ENCODE assay signal across 12 mouse cellular contexts in genomic region chr15:79051461-79052360, GRCm38 (mm10). TPM values are rescaled to one million over a fixed set of nuclear protein-coding genes. Genes with fewer than 3 reads are reported as not detected.
DNase-seq lines count a peak whose midpoint lies in the region; ATAC-seq and TF ChIP-seq lines count a peak whose summit lies in the region.
"Had no signal": no experiment of that assay in that cellular context is flagged by ENCODE, and none has a peak within 500 bp of the region (broad histone marks: within the 10 kb centered on the region; RNA-seq: fewer than 3 reads in every experiment).

No protein-coding gene starts in this region.

- H3K9me3 ChIP-seq in intestine, embryonic 14.5 days (ENCODE audit: control insufficient read depth, low read length), result no peaks in the 10 kb centered on the region
- no peaks in the 10 kb centered on the region for H3K9me3 ChIP-seq in limb, embryonic 14.5 days (ENCODE audit: control insufficient read depth, low read length)
- no peaks in the 10 kb centered on the region for H3K9me3 ChIP-seq in hindbrain, embryonic 10.5 days
- H3K9me3 ChIP-seq: neural tube, embryonic 13.5 days had no signal

- H3K4me1 ChIP-seq in intestine, embryonic 14.5 days (replicated peaks; ENCODE audit: control insufficient read depth, insufficient read depth, low read length), result peaks cover 10% of the 10 kb centered on the region; the same call in 1 of the 2 replicates
- H3K4me1 ChIP-seq in limb, embryonic 14.5 days (ENCODE audit: control insufficient read depth, insufficient read depth, low read length), result no peaks in the 10 kb centered on the region
- H3K4me1 ChIP-seq in hindbrain, embryonic 10.5 days (replicated peaks), result peaks cover 23% of the 10 kb centered on the region

- H3ac ChIP-seq in myocyte (ENCODE audit: control insufficient read depth, insufficient read length), result no peak overlapping the region

- ATAC-seq in intestine, embryonic 14.5 days (replicated peaks; ENCODE audit: low FRiP score, low TSS enrichment, low read depth), result peak; percentile 72
- ATAC-seq in limb, embryonic 14.5 days (ENCODE audit: low FRiP score, low read depth), result no peak

- peak overlapping the region; percentile 29 for H3K27ac ChIP-seq in intestine, embryonic 14.5 days (ENCODE audit: low read depth)
- H3K27ac ChIP-seq in limb, embryonic 14.5 days (replicated peaks; ENCODE audit: low read depth, low read length), result 0 out of 2 replicates have a peak overlapping the region, but pooled peaks have one; percentile 33
- H3K27ac ChIP-seq in hindbrain, embryonic 10.5 days, result no peak overlapping the region
- H3K27ac ChIP-seq: left cerebral cortex, adult 2 months; neural tube, embryonic 13.5 days had no signal

- no peak for TF ChIP-seq POLR2A in limb, embryonic 14.5 days (IDR thresholded peaks at IDR 0.05; ENCODE audit: borderline replicate concordance, extremely low read depth, insufficient read depth, insufficient read length)
- no peak for TF ChIP-seq POLR2A in myocyte (IDR thresholded peaks at IDR 0.05; ENCODE audit: insufficient read length, low read depth)

- DNase-seq in gastrocnemius, adult 18-20 months (ENCODE audit: low spot score), result peak; percentile 21
- DNase-seq in gastrocnemius, adult 8-10 months (ENCODE audit: low spot score in 2 of 2), result no peak
- peak; percentile 60 for DNase-seq in intestine, embryonic 14.5 days (ENCODE audit: low spot score)
- no peak for DNase-seq in limb, embryonic 14.5 days (ENCODE audit: low spot score)
- no peak for DNase-seq in left cerebral cortex, postnatal 4 days
- no peak for DNase-seq in ovary, adult 18-20 months (ENCODE audit: low spot score)
- DNase-seq in hindbrain, embryonic 10.5 days (ENCODE audit: low spot score), result no peak
- DNase-seq: thymus, adult 2 months had no signal

- no peak overlapping the region for H3K4me3 ChIP-seq in intestine, embryonic 14.5 days (ENCODE audit: low read depth, low read length)
- H3K4me3 ChIP-seq in limb, embryonic 14.5 days (replicated peaks; ENCODE audit: low read length), result no peak overlapping the region
- H3K4me3 ChIP-seq in myocyte, result no peak overlapping the region
- H3K4me3 ChIP-seq in hindbrain, embryonic 10.5 days, result no peak overlapping the region
- H3K4me3 ChIP-seq: left cerebral cortex, adult 2 months; neural tube, embryonic 13.5 days had no signal

- H3K9ac ChIP-seq in intestine, embryonic 14.5 days (ENCODE audit: low read length), result no peak overlapping the region
- no peak overlapping the region for H3K9ac ChIP-seq in limb, embryonic 14.5 days (ENCODE audit: low read depth, low read length, severe bottlenecking)
- H3K9ac ChIP-seq: neural tube, embryonic 13.5 days had no signal

- H3K4me2 ChIP-seq in intestine, embryonic 14.5 days (ENCODE audit: low read length), result no peak overlapping the region
- no peak overlapping the region for H3K4me2 ChIP-seq in limb, embryonic 14.5 days (replicated peaks; ENCODE audit: low read depth, low read length, severe bottlenecking)
- H3K4me2 ChIP-seq in myocyte (ENCODE audit: low read depth), result no peak overlapping the region
- H3K4me2 ChIP-seq: neural tube, embryonic 13.5 days had no signal

- H3K79me2 ChIP-seq in myocyte (ENCODE audit: control insufficient read depth, insufficient read depth), result no peaks in the 10 kb centered on the region

- WGBS in intestine, embryonic 14.5 days, result 60% methylated on average over 13 of the region's 13 CpGs
- WGBS in limb, embryonic 14.5 days, result 70% methylated on average over 13 of the region's 13 CpGs
- 74% methylated on average over 13 of the region's 13 CpGs for WGBS in hindbrain, embryonic 10.5 days

- intact Hi-C loops in left cerebral cortex, postnatal 4 days (cut with DNase I), result no loop called here

- H3K27me3 ChIP-seq in intestine, embryonic 14.5 days (replicated peaks; ENCODE audit: control insufficient read depth, insufficient read depth, low read length), result no peaks in the 10 kb centered on the region
- no peaks in the 10 kb centered on the region for H3K27me3 ChIP-seq in limb, embryonic 14.5 days (ENCODE audit: control insufficient read depth, insufficient read depth, low read length)
- H3K27me3 ChIP-seq in myocyte (ENCODE audit: control insufficient read depth, insufficient read depth, insufficient read length), result no peaks in the 10 kb centered on the region
- H3K27me3 ChIP-seq in hindbrain, embryonic 10.5 days (ENCODE audit: insufficient read depth, poor library complexity, severe bottlenecking), result peaks cover 13% of the 10 kb centered on the region
- H3K27me3 ChIP-seq: neural tube, embryonic 13.5 days had no signal

- H3K36me3 ChIP-seq in intestine, embryonic 14.5 days (ENCODE audit: control insufficient read depth, insufficient read depth, low read length), result peaks cover 37% of the 10 kb centered on the region
- H3K36me3 ChIP-seq in limb, embryonic 14.5 days (ENCODE audit: control insufficient read depth, insufficient read depth, low read length), result peaks cover 45% of the 10 kb centered on the region
- peaks cover 26% of the 10 kb centered on the region for H3K36me3 ChIP-seq in myocyte (ENCODE audit: control insufficient read depth, insufficient read depth)
- H3K36me3 ChIP-seq in hindbrain, embryonic 10.5 days, result peaks cover 49% of the 10 kb centered on the region

TF ChIP-seq in myocyte, 11 proteins besides CTCF, POLR2A, EP300 and RAD21:
- TF ChIP-seq POLR2AphosphoS2 (IDR thresholded peaks at IDR 0.05; ENCODE audit: insufficient read length, low read depth) (peak; percentile 82), TCF3 (IDR thresholded peaks at IDR 0.05; ENCODE audit: insufficient read length, low read depth) (no peak)

RNA-seq across cellular contexts. Expression of gene Galr3, which starts 10.0 kb away (rescaled TPM):
- total RNA-seq in gastrocnemius, adult 18-20 months (2021), result not detected
- not detected for total RNA-seq in gastrocnemius, adult 8-10 months (2022)
- 1.0 and 1.1 TPM in 2 replicates for polyA plus RNA-seq in intestine, embryonic 14.5 days (2014; fragmentation: Nextera tagmentation; extraction: Ambion mirVana)
- polyA plus RNA-seq in limb, embryonic 14.5 days (2012; rRNA removed), result 0.39 and 0.49 TPM in 2 replicates
- polyA plus RNA-seq in limb, embryonic 14.5 days (2014; fragmentation: Nextera tagmentation; extraction: Ambion mirVana), result not detected in 2 replicates
- 0.44 TPM for polyA plus RNA-seq in myocyte (2012; fragmentation: generic; extraction: Trizol)
- total RNA-seq in left cerebral cortex, postnatal 4 days (2021), result 1 to 10 TPM in 1 of 2 experiments, not detected in 1; 1.0 TPM
- polyA plus RNA-seq in hindbrain, embryonic 10.5 days (2016; fragmentation: Nextera tagmentation; extraction: Ambion mirVana), result not detected in 2 replicates
- polyA plus RNA-seq: heart, embryonic 14.5 days; neural tube, embryonic 13.5 days had no signal

RNA-seq across cellular contexts. Expression of gene Ankrd54, which starts 11.0 kb away (rescaled TPM):
- 1 to 10 TPM; 4.1 to 4.5 TPM for total RNA-seq in gastrocnemius, adult 18-20 months (2021)
- 1 to 10 TPM; 3.1 to 5.8 (median 3.5) TPM for total RNA-seq in gastrocnemius, adult 8-10 months (2022)
- polyA plus RNA-seq in intestine, embryonic 14.5 days (2014; fragmentation: Nextera tagmentation; extraction: Ambion mirVana), result 49.4 and 50.0 TPM in 2 replicates
- 58.3 and 72.3 TPM in 2 replicates for polyA plus RNA-seq in limb, embryonic 14.5 days (2012; rRNA removed)
- 44.4 and 54.3 TPM in 2 replicates for polyA plus RNA-seq in limb, embryonic 14.5 days (2014; fragmentation: Nextera tagmentation; extraction: Ambion mirVana)
- 36.1 TPM for polyA plus RNA-seq in myocyte (2012; fragmentation: generic; extraction: Trizol)
- total RNA-seq in left cerebral cortex, postnatal 4 days (2021), result 10 to 100 TPM; 25.5 to 27.2 TPM
- 65.9 and 78.2 TPM in 2 replicates for polyA plus RNA-seq in hindbrain, embryonic 10.5 days (2016; fragmentation: Nextera tagmentation; extraction: Ambion mirVana)

RNA-seq across cellular contexts. Expression of gene Eif3l, which starts 23.3 kb away (rescaled TPM):
- 10 to 100 TPM; 52.6 to 54.1 TPM for total RNA-seq in gastrocnemius, adult 18-20 months (2021)
- 10 to 100 TPM; 57.8 to 60.8 (median 60.6) TPM for total RNA-seq in gastrocnemius, adult 8-10 months (2022)
- 244 and 264 TPM in 2 replicates for polyA plus RNA-seq in intestine, embryonic 14.5 days (2014; fragmentation: Nextera tagmentation; extraction: Ambion mirVana)
- 198 and 206 TPM in 2 replicates for polyA plus RNA-seq in limb, embryonic 14.5 days (2012; rRNA removed)
- 214 and 219 TPM in 2 replicates for polyA plus RNA-seq in limb, embryonic 14.5 days (2014; fragmentation: Nextera tagmentation; extraction: Ambion mirVana)
- 315 TPM for polyA plus RNA-seq in myocyte (2012; fragmentation: generic; extraction: Trizol)
- 100 to 1,000 TPM; 116 to 122 TPM for total RNA-seq in left cerebral cortex, postnatal 4 days (2021)
- polyA plus RNA-seq in hindbrain, embryonic 10.5 days (2016; fragmentation: Nextera tagmentation; extraction: Ambion mirVana), result 238 and 262 TPM in 2 replicates

RNA-seq across cellular contexts. Expression of gene H1f0, which starts 23.5 kb away (rescaled TPM):
- total RNA-seq in gastrocnemius, adult 18-20 months (2021), result 10 to 100 TPM; 74.4 to 86.9 TPM
- total RNA-seq in gastrocnemius, adult 8-10 months (2022), result 100 to 1,000 TPM in 1 of 4 experiments, 10 to 100 TPM in 3; 84.7 to 103 (median 92.1) TPM
- polyA plus RNA-seq in intestine, embryonic 14.5 days (2014; fragmentation: Nextera tagmentation; extraction: Ambion mirVana), result 160 and 192 TPM in 2 replicates
- 390 and 433 TPM in 2 replicates for polyA plus RNA-seq in limb, embryonic 14.5 days (2012; rRNA removed)
- 250 and 278 TPM in 2 replicates for polyA plus RNA-seq in limb, embryonic 14.5 days (2014; fragmentation: Nextera tagmentation; extraction: Ambion mirVana)
- polyA plus RNA-seq in myocyte (2012; fragmentation: generic; extraction: Trizol), result 423 TPM
- 10 to 100 TPM; 84.8 to 94.8 TPM for total RNA-seq in left cerebral cortex, postnatal 4 days (2021)
- polyA plus RNA-seq in hindbrain, embryonic 10.5 days (2016; fragmentation: Nextera tagmentation; extraction: Ambion mirVana), result 447 and 561 TPM in 2 replicates

RNA-seq across cellular contexts. Expression of gene Micall1, which starts 57.0 kb away (rescaled TPM):
- total RNA-seq in gastrocnemius, adult 18-20 months (2021), result 10 to 100 TPM; 10.3 to 10.8 TPM
- 10 to 100 TPM in 3 of 4 experiments, 1 to 10 TPM in 1; 9.8 to 12.6 (median 11.2) TPM for total RNA-seq in gastrocnemius, adult 8-10 months (2022)
- polyA plus RNA-seq in intestine, embryonic 14.5 days (2014; fragmentation: Nextera tagmentation; extraction: Ambion mirVana), result 9.3 and 9.9 TPM in 2 replicates
- 31.0 and 35.4 TPM in 2 replicates for polyA plus RNA-seq in limb, embryonic 14.5 days (2012; rRNA removed)
- 12.8 and 14.8 TPM in 2 replicates for polyA plus RNA-seq in limb, embryonic 14.5 days (2014; fragmentation: Nextera tagmentation; extraction: Ambion mirVana)
- 18.0 TPM for polyA plus RNA-seq in myocyte (2012; fragmentation: generic; extraction: Trizol)
- 10 to 100 TPM; 61.5 to 66.6 TPM for total RNA-seq in left cerebral cortex, postnatal 4 days (2021)
- 7.0 and 8.8 TPM in 2 replicates for polyA plus RNA-seq in hindbrain, embryonic 10.5 days (2016; fragmentation: Nextera tagmentation; extraction: Ambion mirVana)

Comparison
In these comparisons a context has a peak if more than half of its experiments do, and no peak if none do; other contexts are left out.
1. DNase-seq: peak in gastrocnemius, adult 18-20 months (single experiment) and intestine, embryonic 14.5 days (single experiment); none in gastrocnemius, adult 8-10 months (0 of 2), limb, embryonic 14.5 days (single experiment), left cerebral cortex, postnatal 4 days (single experiment), ovary, adult 18-20 months (single experiment) and hindbrain, embryonic 10.5 days (single experiment).